In genomic region chr7:99706341-99707037, GRCm38 (mm10) we compare ENCODE assay signal across 9 mouse cellular contexts. TPM values are rescaled to one million over a fixed set of nuclear protein-coding genes. Genes with fewer than 3 reads are reported as not detected.
DNase-seq lines count a peak whose midpoint lies in the region; ATAC-seq and TF ChIP-seq lines count a peak whose summit lies in the region.
"Had no signal": no experiment of that assay in that cellular context is flagged by ENCODE, and none has a peak within 500 bp of the region (broad histone marks: within the 10 kb centered on the region; RNA-seq: fewer than 3 reads in every experiment).

No protein-coding gene starts in this region.

- WGBS in midbrain, embryonic 13.5 days: 74% methylated on average over 4 of the region's 4 CpGs
- WGBS in midbrain, embryonic 14.5 days: 73% methylated on average over 4 of the region's 4 CpGs
- WGBS in heart, embryonic 15.5 days: 43% methylated on average over 4 of the region's 4 CpGs
- 36% methylated on average over 4 of the region's 4 CpGs for WGBS in kidney, postnatal 0 days
- 80% methylated on average over 4 of the region's 4 CpGs for WGBS in olfactory bulb, adult 2 months

- no peak for DNase-seq in midbrain, embryonic 14.5 days
- DNase-seq in kidney, postnatal 0 days (ENCODE audit: low spot score): peak; percentile 89
- DNase-seq in thymus, postnatal 14 days: no peak
- no peak for DNase-seq in layer of hippocampus, postnatal 25 days (ENCODE audit: extremely low spot score in 1 of 2, low spot score in 1 of 2)
- no peak for DNase-seq in left cerebral cortex, postnatal 4 days

- ATAC-seq in midbrain, embryonic 13.5 days: no peak
- ATAC-seq in midbrain, embryonic 14.5 days (ENCODE audit: low FRiP score, low TSS enrichment): no peak
- 0 out of 2 replicates have a peak, but pooled peaks have one; percentile 26 for ATAC-seq in heart, embryonic 15.5 days (replicated peaks; ENCODE audit: insufficient number of reproducible peaks, insufficient read depth, low FRiP score, low read depth)
- no peak; the same call in 1 of the 2 replicates for ATAC-seq in kidney, postnatal 0 days (replicated peaks; ENCODE audit: low FRiP score, low read depth)

- no peak for TF ChIP-seq POLR2A in olfactory bulb, adult 2 months (IDR thresholded peaks at IDR 0.05; ENCODE audit: insufficient read depth, low read depth, low read length)

- H3K4me2 ChIP-seq in midbrain, embryonic 13.5 days (replicated peaks): peak overlapping the region; percentile 1; the same call in 1 of the 2 replicates
- H3K4me2 ChIP-seq in midbrain, embryonic 14.5 days (ENCODE audit: low read length): no peak overlapping the region
- peak overlapping the region; percentile 10 for H3K4me2 ChIP-seq in heart, embryonic 15.5 days
- H3K4me2 ChIP-seq in kidney, postnatal 0 days (ENCODE audit: low read length): peak overlapping the region; percentile 27

- peaks cover 10% of the 10 kb centered on the region for H3K4me1 ChIP-seq in midbrain, embryonic 13.5 days (replicated peaks)
- 0 out of 2 replicates have a peak, but pooled peaks cover 5% of the 10 kb centered on the region for H3K4me1 ChIP-seq in midbrain, embryonic 14.5 days (ENCODE audit: control insufficient read depth, insufficient read depth, low read length)
- H3K4me1 ChIP-seq in heart, embryonic 15.5 days (replicated peaks): peaks cover 21% of the 10 kb centered on the region
- H3K4me1 ChIP-seq in kidney, postnatal 0 days (replicated peaks; ENCODE audit: insufficient read depth, low read length): 0 out of 2 replicates have a peak, but pooled peaks cover 3% of the 10 kb centered on the region
- H3K4me1 ChIP-seq in olfactory bulb, adult 2 months (ENCODE audit: control insufficient read depth, insufficient read depth, low read length): peaks cover 4% of the 10 kb centered on the region; the same call in 1 of the 2 replicates

- H3K27ac ChIP-seq in midbrain, embryonic 13.5 days: no peak overlapping the region
- no peak overlapping the region for H3K27ac ChIP-seq in midbrain, embryonic 14.5 days (replicated peaks; ENCODE audit: low read depth, low read length)
- peak overlapping the region; percentile 52 for H3K27ac ChIP-seq in heart, embryonic 15.5 days
- H3K27ac ChIP-seq in kidney, postnatal 0 days: peak overlapping the region; percentile 83
- H3K27ac ChIP-seq in olfactory bulb, adult 2 months (ENCODE audit: insufficient read depth, low read depth, low read length): no peak overlapping the region

- intact Hi-C loops in left cerebral cortex, postnatal 4 days (cut with DNase I): no loop called here

- H3K9me3 ChIP-seq in midbrain, embryonic 13.5 days: no peaks in the 10 kb centered on the region
- no peaks in the 10 kb centered on the region for H3K9me3 ChIP-seq in midbrain, embryonic 14.5 days (ENCODE audit: control insufficient read depth, low read length)
- no peaks in the 10 kb centered on the region for H3K9me3 ChIP-seq in heart, embryonic 15.5 days (replicated peaks)
- no peaks in the 10 kb centered on the region for H3K9me3 ChIP-seq in kidney, postnatal 0 days (replicated peaks; ENCODE audit: low read length)

- TF ChIP-seq CTCF in kidney, postnatal 0 days (IDR thresholded peaks at IDR 0.05; ENCODE audit: low read depth): no peak
- TF ChIP-seq CTCF in olfactory bulb, adult 2 months (IDR thresholded peaks at IDR 0.05; ENCODE audit: insufficient read depth, low read depth, low read length): no peak

- H3K4me3 ChIP-seq in midbrain, embryonic 13.5 days (replicated peaks): no peak overlapping the region
- H3K4me3 ChIP-seq in midbrain, embryonic 14.5 days (replicated peaks; ENCODE audit: low read depth, low read length): no peak overlapping the region
- H3K4me3 ChIP-seq in heart, embryonic 15.5 days: no peak overlapping the region
- H3K4me3 ChIP-seq in kidney, postnatal 0 days (replicated peaks; ENCODE audit: low read depth, low read length): no peak overlapping the region
- H3K4me3 ChIP-seq in olfactory bulb, adult 2 months (ENCODE audit: insufficient read depth, low read depth, low read length): peak overlapping the region; percentile 4; the same call in 1 of the 2 replicates

- no peaks in the 10 kb centered on the region for H3K36me3 ChIP-seq in midbrain, embryonic 13.5 days
- H3K36me3 ChIP-seq in midbrain, embryonic 14.5 days (ENCODE audit: control insufficient read depth, insufficient read depth, low read length): no peaks in the 10 kb centered on the region
- no peaks in the 10 kb centered on the region for H3K36me3 ChIP-seq in heart, embryonic 15.5 days
- H3K36me3 ChIP-seq in kidney, postnatal 0 days (ENCODE audit: insufficient read depth, low read length): no peaks in the 10 kb centered on the region

- no peaks in the 10 kb centered on the region for H3K27me3 ChIP-seq in midbrain, embryonic 13.5 days
- H3K27me3 ChIP-seq in midbrain, embryonic 14.5 days (ENCODE audit: control insufficient read depth, insufficient read depth, low read length): no peaks in the 10 kb centered on the region
- H3K27me3 ChIP-seq in heart, embryonic 15.5 days: peaks cover 13% of the 10 kb centered on the region
- no peaks in the 10 kb centered on the region for H3K27me3 ChIP-seq in kidney, postnatal 0 days (ENCODE audit: insufficient read depth, low read length)

- no peak overlapping the region for H3K9ac ChIP-seq in midbrain, embryonic 13.5 days (replicated peaks)
- no peak overlapping the region for H3K9ac ChIP-seq in midbrain, embryonic 14.5 days (replicated peaks; ENCODE audit: low read length)
- 0 out of 2 replicates have a peak overlapping the region, but pooled peaks have one; percentile 1 for H3K9ac ChIP-seq in heart, embryonic 15.5 days
- H3K9ac ChIP-seq in kidney, postnatal 0 days (ENCODE audit: low read depth, low read length): no peak overlapping the region

RNA-seq across cellular contexts. Expression of gene Slco2b1, which starts 4.7 kb away (rescaled TPM):
- polyA plus RNA-seq in midbrain, embryonic 13.5 days (2015; fragmentation: Nextera tagmentation; extraction: Ambion mirVana): 4.1 and 5.0 TPM in 2 replicates
- polyA plus RNA-seq in midbrain, embryonic 14.5 days (2014; fragmentation: Nextera tagmentation; extraction: Ambion mirVana): 2.5 and 4.7 TPM in 2 replicates
- 2.0 and 4.0 TPM in 2 replicates for polyA plus RNA-seq in heart, embryonic 15.5 days (2015; fragmentation: Nextera tagmentation; extraction: Ambion mirVana)
- polyA plus RNA-seq in kidney, postnatal 0 days (2015; fragmentation: Nextera tagmentation; extraction: Ambion mirVana): 4.0 and 4.3 TPM in 2 replicates
- polyA plus RNA-seq in olfactory bulb, adult 2 months (2012; ENCODE audit: insufficient read depth, insufficient read length, low replicate concordance, missing spikeins): not detected in 2 replicates
- 10 to 100 TPM; 13.0 to 17.1 TPM for total RNA-seq in layer of hippocampus, postnatal 25 days (2021)
- 10 to 100 TPM in 1 of 2 experiments, 1 to 10 TPM in 1; 9.9 to 10.2 TPM for total RNA-seq in left cerebral cortex, postnatal 4 days (2021)

RNA-seq across cellular contexts. Expression of gene Olfr520, which starts 23.6 kb away (rescaled TPM):
- not detected in 2 replicates for polyA plus RNA-seq in midbrain, embryonic 13.5 days (2015; fragmentation: Nextera tagmentation; extraction: Ambion mirVana)
- not detected in 2 replicates for polyA plus RNA-seq in midbrain, embryonic 14.5 days (2014; fragmentation: Nextera tagmentation; extraction: Ambion mirVana)
- polyA plus RNA-seq in heart, embryonic 15.5 days (2015; fragmentation: Nextera tagmentation; extraction: Ambion mirVana): not detected in 2 replicates
- not detected in 2 replicates for polyA plus RNA-seq in kidney, postnatal 0 days (2015; fragmentation: Nextera tagmentation; extraction: Ambion mirVana)
- not detected in 2 replicates for polyA plus RNA-seq in olfactory bulb, adult 2 months (2012; ENCODE audit: insufficient read depth, insufficient read length, low replicate concordance, missing spikeins)
- total RNA-seq in layer of hippocampus, postnatal 25 days (2021): not detected
- not detected for total RNA-seq in left cerebral cortex, postnatal 4 days (2021)
- total RNA-seq: left cerebral cortex, postnatal 25 days had no signal

RNA-seq across cellular contexts. Expression of gene Olfr521, which starts 56.8 kb away (rescaled TPM):
- not detected in 2 replicates for polyA plus RNA-seq in midbrain, embryonic 13.5 days (2015; fragmentation: Nextera tagmentation; extraction: Ambion mirVana)
- polyA plus RNA-seq in midbrain, embryonic 14.5 days (2014; fragmentation: Nextera tagmentation; extraction: Ambion mirVana): not detected in 2 replicates
- not detected in 2 replicates for polyA plus RNA-seq in heart, embryonic 15.5 days (2015; fragmentation: Nextera tagmentation; extraction: Ambion mirVana)
- polyA plus RNA-seq in kidney, postnatal 0 days (2015; fragmentation: Nextera tagmentation; extraction: Ambion mirVana): not detected in 2 replicates
- not detected in 2 replicates for polyA plus RNA-seq in olfactory bulb, adult 2 months (2012; ENCODE audit: insufficient read depth, insufficient read length, low replicate concordance, missing spikeins)
- total RNA-seq in layer of hippocampus, postnatal 25 days (2021): not detected
- total RNA-seq in left cerebral cortex, postnatal 4 days (2021): not detected
- total RNA-seq: left cerebral cortex, postnatal 25 days had no signal

Comparison
In these comparisons a context has a peak if more than half of its experiments do, and no peak if none do; other contexts are left out.
1. H3K27ac ChIP-seq: peak in heart, embryonic 15.5 days (single experiment) and kidney, postnatal 0 days (single experiment); none in midbrain, embryonic 13.5 days (single experiment), midbrain, embryonic 14.5 days (single experiment) and olfactory bulb, adult 2 months (single experiment).